Mouse (Mus musculus): ENCODE data around the gene Rbms2.

GRCm38 (mm10) chr10:128193113-128193512, 13.0 kb upstream of the Rbms2 start:
- TF ChIP-seq CHD2 (IDR thresholded peaks at IDR 0.05; ENCODE audit: low read depth, low read length), result no peak
- no peak for TF ChIP-seq MAFK (IDR thresholded peaks at IDR 0.05; ENCODE audit: insufficient read depth, low read depth, low read length)
- no peak for TF ChIP-seq ZC3H11A (IDR thresholded peaks at IDR 0.05; ENCODE audit: borderline replicate concordance, low read depth, low read length)

All from ES-E14 (cell line).